Mouse (Mus musculus) stomach, postnatal 0 days (tissue): ENCODE results near the gene Fgfr2.

Experiments used
- CTCF ChIP-seq: IDR thresholded peaks from 2 replicates; pipeline ENCODE4 v1.5.1; 2016; ENCODE audit warnings: antibody characterized with exemption, low read depth, mild to moderate bottlenecking, moderate library complexity
- EP300 ChIP-seq: optimal IDR thresholded peaks from 2 replicates; pipeline ENCODE3; 2016; ENCODE audit warnings: antibody characterized with exemption

DNA sequence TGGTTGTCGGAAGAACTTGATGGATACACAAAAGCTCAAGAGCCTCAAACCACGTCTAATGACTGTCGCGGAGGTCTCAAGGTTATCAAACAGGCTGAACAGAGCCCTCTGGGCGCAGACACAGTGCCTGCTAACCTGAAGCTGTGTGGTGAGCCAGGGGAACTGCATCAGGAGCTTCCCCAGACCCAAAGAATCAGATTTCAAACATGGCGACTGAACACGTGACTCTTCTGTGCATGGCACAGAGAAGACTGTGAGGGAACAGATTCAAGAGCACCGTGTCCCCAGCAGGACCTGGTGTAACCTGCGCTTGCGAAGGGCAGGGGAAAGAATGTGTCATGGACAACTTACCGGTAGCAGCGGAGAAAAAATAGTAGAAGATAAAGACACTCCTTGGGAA lies 1805.6 kb downstream of the Fgfr2 start:
- TF ChIP-seq EP300 (no peak), CTCF (no peak)
